Mouse (Mus musculus) testis, adult 2 months (tissue): Measurements from ENCODE around the gene Frmd4a.

Experiments used
- CTCF ChIP-seq: fragments of 200-500 bp; IDR thresholded peaks from 2 replicates; pipeline ENCODE4 v1.5.1; 2012; ENCODE audit warnings: low read depth, mild to moderate bottlenecking, inconsistent platforms, low read length, moderate library complexity; ENCODE audit not compliant: control insufficient read depth, insufficient read depth, insufficient replicate concordance
- POLR2A ChIP-seq: fragments of 200-500 bp; IDR thresholded peaks from 2 replicates; pipeline ENCODE4 v1.6.1; 2012; ENCODE audit warnings: low read depth, mild to moderate bottlenecking, inconsistent platforms, low read length, moderate library complexity; ENCODE audit not compliant: control insufficient read depth

DNA sequence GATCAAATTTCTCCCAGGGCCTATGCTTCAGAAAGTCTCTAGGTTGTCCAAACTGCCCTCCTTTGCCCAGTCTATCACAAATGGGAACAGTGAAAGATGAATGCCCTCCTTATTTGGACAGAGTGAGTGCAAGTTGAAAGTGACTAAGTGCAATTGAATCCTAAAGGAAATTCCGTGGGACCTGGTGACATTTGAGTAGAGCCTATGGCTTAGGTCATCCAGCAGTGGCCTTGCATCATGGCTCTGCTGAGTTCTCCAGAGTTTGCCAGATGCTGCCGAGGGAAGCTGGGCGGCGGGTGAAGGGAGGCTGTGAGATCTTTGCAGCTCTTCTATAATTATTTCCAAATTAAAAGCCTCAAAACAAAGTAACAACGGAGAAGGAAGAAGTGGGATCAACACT, 459.8 kb downstream of the Frmd4a start:
- TF ChIP-seq CTCF (no peak), POLR2A (no peak)
